Mouse (Mus musculus) gastrocnemius, adult 8-10 months (tissue): ENCODE data around the gene Per1. TPM values are rescaled to one million over a fixed set of nuclear protein-coding genes. Genes with fewer than 3 reads are reported as not detected.

Source experiments
- DNase-seq, 2 experiments: peaks; one replicate each; pipeline ENCODE4 v3.0.0; 2022; ENCODE audit warnings: low spot score in 2 of 2
- total RNA-seq, 4 experiments: library from RNA; stranded (reverse); gene quantifications; 2 replicates each; pipeline ENCODE4 v1.2.4; 2022

Gene Per1
- total RNA-seq, 4 experiments from 2014 or later = 58.8 to 81.4 (median 70.4) TPM

GRCm38 (mm10) chr11:69098039-69098761, 3.2 kb downstream of the Per1 start:
- DNase-seq = no peak

- DNase-seq = peak; percentile 98
These were observed 3.7 kb downstream of the Per1 start for GRCm38 (mm10) chr11:69098762-69099091.

DNA sequence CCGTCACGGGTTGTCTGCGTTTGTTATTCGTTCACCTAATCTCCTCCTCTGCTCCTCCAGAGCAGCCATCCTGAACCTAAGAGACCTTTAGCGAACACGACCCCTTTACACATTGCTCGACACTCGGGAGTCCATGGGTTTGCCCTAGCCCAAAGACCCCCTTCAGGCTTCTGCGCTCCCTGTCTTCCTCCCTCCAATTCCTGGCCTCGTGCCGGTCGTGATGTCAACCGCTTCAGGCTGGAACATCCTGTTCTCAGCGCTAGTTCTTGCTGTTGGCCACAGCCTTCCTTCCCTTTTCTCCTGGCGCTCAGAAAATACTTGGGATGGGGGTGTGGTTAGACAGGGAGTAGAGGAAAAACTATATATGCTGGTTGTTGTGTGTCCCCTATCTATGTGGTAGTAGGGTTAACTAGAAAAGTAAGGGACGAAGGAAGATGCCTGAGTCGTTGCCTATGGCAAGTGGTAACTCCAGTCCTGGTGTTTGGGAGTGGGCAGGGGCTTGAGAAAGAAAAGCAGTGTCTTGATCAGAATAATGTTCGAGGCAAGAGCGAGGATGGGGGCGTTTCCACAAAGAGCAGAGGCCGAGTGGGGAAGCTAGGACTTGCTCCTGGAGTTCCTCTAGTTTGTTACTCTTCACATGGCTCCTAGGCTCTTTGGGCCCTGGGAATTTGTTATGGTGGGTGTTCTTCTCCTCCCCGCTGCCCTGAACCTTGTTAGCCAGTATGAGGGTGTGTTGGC, 4.3 kb downstream of the Per1 start:
- peak; percentile 79 to 84 for DNase-seq

DNA sequence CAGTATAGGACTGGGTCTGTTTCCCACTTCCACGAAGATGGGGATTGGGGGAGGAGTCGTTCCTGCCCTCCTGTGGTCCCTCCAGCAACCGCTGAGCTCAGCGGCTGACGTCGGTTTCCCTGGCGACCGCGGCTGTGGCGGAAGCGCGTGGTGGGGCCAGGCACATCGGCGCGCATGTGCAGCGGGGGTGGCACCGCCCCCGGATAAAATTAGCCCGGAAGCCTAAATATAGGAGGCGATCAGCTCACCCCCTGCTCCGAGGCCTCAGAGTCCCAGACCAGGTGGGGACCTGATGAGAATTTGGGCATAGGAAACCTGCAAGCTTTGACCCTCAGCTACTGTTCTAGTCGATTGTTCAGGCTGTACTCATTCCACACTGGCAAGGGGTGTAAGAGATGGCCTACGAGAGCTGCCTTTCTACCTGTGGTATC, 4.9 kb downstream of the Per1 start:
- peak; percentile 92 to 93 for DNase-seq

- DNase-seq = no peak
These were observed 5.8 kb downstream of the Per1 start for GRCm38 (mm10) chr11:69100639-69101360.

GRCm38 (mm10) chr11:69101604-69102402, 6.8 kb downstream of the Per1 start:
- DNase-seq = no peak

DNA sequence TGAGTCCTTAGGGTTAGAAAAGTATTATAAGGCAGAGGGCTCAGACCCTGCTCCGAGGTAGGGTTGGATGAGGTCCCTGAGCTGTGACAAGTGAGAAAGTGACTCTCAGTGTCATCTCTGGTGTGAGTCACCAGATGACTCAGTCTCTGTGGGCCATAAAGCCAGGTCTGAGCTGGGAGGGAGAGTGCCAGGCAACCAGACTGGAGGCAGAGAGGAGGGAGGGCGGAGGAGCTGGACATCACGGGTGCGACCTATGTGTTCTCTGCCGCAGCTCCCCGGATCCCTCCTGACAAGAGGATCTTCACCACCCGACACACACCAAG, 7.3 kb downstream of the Per1 start:
- DNase-seq = peak in 1 of 2 experiments; percentile 2

DNA sequence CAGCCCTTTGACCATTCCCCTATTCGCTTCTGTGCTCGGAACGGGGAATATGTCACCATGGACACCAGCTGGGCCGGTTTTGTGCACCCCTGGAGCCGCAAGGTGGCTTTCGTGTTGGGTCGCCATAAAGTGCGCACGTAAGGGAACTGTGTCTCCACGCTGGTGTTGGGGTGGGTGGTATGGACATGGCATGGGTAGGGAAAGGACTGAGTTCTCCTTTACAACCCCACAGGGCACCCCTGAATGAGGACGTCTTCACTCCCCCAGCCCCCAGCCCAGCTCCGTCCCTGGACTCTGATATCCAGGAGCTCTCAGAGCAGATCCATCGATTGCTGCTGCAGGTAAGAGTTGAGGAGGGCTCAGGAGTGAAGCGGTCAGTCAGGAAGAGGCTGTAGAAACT, 8.1 kb downstream of the Per1 start:
- peak in 1 of 2 experiments; percentile 3 for DNase-seq

GRCm38 (mm10) chr11:69103531-69104435, 8.8 kb downstream of the Per1 start:
- peak in 1 of 2 experiments; percentile 2 for DNase-seq

GRCm38 (mm10) chr11:69104487-69104886, 9.5 kb downstream of the Per1 start:
- peak in 1 of 2 experiments; percentile 2 for DNase-seq

- no peak for DNase-seq
These were observed 10.2 kb downstream of the Per1 start for GRCm38 (mm10) chr11:69105227-69105626.

- DNase-seq = no peak
These were observed 10.8 kb downstream of the Per1 start for GRCm38 (mm10) chr11:69105796-69106195.

DNA sequence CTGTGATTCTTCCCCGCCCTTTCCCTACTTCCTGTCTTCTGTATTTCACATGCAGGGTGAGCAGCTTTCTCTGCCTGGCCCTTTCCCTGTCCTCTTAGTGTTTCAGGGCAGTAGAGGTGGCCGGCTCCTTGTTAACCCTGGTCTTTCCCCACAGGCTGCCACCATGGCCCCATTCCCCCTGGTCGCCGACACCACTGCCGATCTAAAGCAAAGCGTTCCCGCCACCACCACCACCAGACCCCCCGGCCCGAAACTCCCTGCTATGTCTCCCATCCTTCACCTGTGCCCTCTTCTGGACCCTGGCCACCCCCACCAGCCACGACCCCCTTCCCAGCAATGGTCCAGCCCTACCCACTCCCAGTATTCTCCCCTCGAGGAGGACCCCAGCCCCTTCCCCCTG, 11.3 kb downstream of the Per1 start:
- DNase-seq = no peak

- no peak for DNase-seq
These were observed 11.8 kb downstream of the Per1 start for GRCm38 (mm10) chr11:69106842-69107241.

DNA sequence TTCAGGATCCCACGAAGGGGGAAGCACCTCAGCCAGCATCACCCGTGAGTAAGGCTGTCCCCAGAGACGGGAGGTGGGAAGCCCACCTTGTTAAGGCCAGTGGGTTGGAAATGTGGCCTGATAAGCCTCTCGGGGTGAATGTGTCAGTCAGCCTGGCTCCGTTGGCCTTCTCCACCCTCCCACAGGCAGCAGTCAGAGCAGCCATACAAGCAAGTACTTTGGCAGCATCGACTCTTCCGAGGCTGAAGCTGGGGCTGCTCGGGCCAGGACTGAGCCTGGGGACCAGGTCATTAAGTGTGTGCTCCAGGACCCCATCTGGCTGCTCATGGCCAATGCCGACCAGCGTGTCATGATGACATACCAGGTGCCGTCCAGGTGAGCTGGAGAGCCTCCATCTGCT, 12.7 kb downstream of the Per1 start:
- DNase-seq = no peak

DNA sequence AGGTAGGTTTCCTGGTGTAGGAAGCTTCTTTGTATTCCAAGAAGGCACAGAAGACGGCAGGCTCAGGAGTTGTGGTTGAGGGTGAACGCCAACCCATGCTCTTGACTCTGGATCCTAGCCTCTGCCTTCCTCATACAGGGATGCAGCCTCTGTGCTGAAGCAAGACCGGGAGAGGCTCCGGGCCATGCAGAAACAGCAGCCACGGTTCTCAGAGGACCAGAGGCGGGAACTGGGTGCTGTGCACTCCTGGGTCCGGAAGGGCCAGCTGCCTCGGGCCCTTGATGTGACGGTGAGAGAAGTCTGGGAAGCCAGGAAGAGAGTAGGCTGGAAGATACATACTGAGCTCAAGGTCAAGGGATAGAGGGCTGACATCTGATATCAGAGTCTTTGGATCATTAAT, 13.2 kb downstream of the Per1 start:
- no peak for DNase-seq

DNA sequence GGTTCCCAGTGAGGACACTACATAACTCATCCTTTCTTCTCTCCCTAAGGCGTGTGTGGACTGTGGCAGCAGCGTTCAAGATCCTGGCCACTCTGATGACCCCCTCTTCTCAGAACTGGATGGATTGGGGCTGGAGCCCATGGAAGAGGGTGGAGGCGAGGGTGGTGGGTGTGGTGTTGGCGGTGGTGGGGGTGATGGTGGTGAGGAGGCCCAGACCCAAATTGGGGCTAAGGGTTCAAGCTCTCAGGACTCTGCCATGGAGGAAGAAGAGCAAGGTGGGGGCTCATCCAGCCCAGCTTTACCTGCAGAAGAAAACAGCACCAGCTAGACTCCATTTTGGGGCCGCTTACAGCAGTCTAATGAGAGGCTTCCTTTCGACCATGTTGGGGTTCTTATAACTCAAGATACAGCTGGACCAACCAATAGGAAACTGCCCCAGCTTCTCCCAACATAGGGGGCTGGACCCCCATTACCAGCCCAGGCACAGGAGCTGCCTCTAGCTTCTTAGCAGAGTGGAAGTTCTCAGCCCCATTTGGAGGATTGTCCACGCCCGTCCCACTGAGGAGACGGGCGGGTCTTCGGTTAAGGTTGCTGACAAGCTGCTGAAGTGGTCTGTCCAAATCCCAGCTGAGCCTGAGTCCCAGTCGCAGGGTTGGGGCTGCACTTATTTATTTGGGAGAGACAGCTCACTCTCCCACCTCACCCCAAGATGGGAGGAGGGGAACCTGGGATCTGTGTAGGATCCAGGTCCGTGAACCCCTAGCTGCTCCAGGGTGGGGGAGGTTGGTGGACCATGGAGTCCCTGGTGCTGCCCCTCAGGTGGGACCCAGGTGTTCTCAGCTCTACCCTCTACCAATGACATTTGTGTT, 14.2 kb downstream of the Per1 start:
- no peak for DNase-seq

DNA sequence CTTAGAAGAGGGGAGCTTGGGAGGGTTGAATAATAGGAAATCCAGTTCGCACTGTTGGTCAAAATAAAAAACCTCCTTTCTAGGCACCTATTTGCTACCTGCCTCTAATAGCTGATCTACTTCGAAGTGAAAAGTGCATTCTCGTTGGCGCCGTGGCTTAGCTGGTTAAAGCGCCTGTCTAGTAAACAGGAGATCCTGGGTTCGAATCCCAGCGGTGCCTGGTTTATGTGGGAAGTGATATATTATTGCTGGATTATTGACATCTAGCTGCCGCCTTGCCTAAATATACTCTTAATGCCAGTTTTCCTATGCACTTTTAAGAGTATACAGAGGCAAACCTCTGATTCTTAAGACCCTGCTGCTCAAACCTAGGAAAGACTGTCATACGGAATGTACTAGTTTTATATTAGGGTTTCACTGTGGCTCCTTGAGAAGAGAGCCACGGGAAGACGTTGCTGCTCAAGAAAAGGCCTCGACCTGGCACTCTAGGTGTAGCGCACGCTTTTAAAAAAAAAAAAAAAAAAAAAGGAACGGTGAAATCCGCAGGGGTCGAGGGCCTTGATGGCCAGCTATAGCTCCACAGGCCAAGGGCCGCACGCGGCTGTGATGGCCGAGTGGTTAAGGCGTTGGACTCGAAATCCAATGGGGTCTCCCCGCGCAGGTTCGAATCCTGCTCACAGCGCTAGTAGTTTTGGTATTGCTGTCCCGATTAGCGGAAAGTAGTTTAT, 15.5 kb downstream of the Per1 start:
- DNase-seq = peak; percentile 88 to 92
